Mouse (Mus musculus) heart, embryonic 14.5 days (tissue): Measurements from ENCODE around the gene Pla2g10. TPM values are rescaled to one million over a fixed set of nuclear protein-coding genes. Genes with fewer than 3 reads are reported as not detected.
"Not testable (repeated sequence)": the region's sequence is repeated elsewhere in the genome, so short reads cannot be mapped to it uniquely, and the experiment has no call there.

Experiments used
- ATAC-seq: fragments of 200-750 bp; cut with Nextera tagmentation; 2 replicates; pipeline ENCODE4 v1.8.0; 2017; ENCODE audit warnings: low read depth, moderate TSS enrichment; ENCODE audit not compliant: insufficient number of reproducible peaks, insufficient read depth, low FRiP score
- H3K27ac ChIP-seq, 2 experiments: fragments of 200-500 bp in 1 of 2; fragments of 300-500 bp in 1 of 2; sonication (generic) in 1 of 2; replicated peaks in 1 of 2; 2 replicates each; pipeline ENCODE4 v1.5.1; 2012 to 2014; ENCODE audit warnings: low read depth in 2 of 2, low read length in 2 of 2, control low read depth in 1 of 2, mild to moderate bottlenecking in 1 of 2, mixed read lengths in 1 of 2; ENCODE audit not compliant: control insufficient read depth in 1 of 2, insufficient read depth in 1 of 2
- H3K27me3 ChIP-seq: fragments of 300-500 bp; sonication (generic); 2 replicates; pipeline ENCODE4 v1.6.1; 2014; ENCODE audit warnings: mild to moderate bottlenecking, low read length, control low read depth; ENCODE audit not compliant: control insufficient read depth, insufficient read depth
- H3K36me3 ChIP-seq: fragments of 300-500 bp; sonication (generic); 2 replicates; pipeline ENCODE4 v1.6.1; 2014; ENCODE audit warnings: mild to moderate bottlenecking, control low read depth, low read length, mixed read lengths; ENCODE audit not compliant: control insufficient read depth, insufficient read depth
- H3K4me1 ChIP-seq, 2 experiments: fragments of 200-500 bp in 1 of 2; fragments of 300-500 bp in 1 of 2; sonication (generic) in 1 of 2; 2 replicates each; pipeline ENCODE4 v1.6.1; 2012 to 2014; ENCODE audit warnings: low read length in 2 of 2, control low read depth in 1 of 2, mixed read lengths in 1 of 2; ENCODE audit not compliant: control insufficient read depth in 2 of 2, insufficient read depth in 2 of 2
- H3K4me2 ChIP-seq: fragments of 300-500 bp; sonication (generic); 2 replicates; pipeline ENCODE4 v1.6.1; 2014; ENCODE audit warnings: mild to moderate bottlenecking, low read length
- H3K4me3 ChIP-seq, 2 experiments: fragments of 200-500 bp in 1 of 2; fragments of 300-500 bp in 1 of 2; sonication (generic) in 1 of 2; 2 replicates each; pipeline ENCODE4 v1.5.1; 2012 to 2014; ENCODE audit warnings: low read length in 2 of 2, mild to moderate bottlenecking in 2 of 2, control low read depth in 1 of 2, low read depth in 1 of 2, moderate library complexity in 1 of 2; ENCODE audit not compliant: control insufficient read depth in 1 of 2, insufficient read depth in 1 of 2
- H3K9ac ChIP-seq: fragments of 300-500 bp; sonication (generic); 2 replicates; pipeline ENCODE4 v1.6.1; 2014; ENCODE audit warnings: mild to moderate bottlenecking, low read length
- H3K9me3 ChIP-seq: fragments of 300-500 bp; sonication (generic); 2 replicates; pipeline ENCODE4 v1.6.1; 2016; ENCODE audit warnings: low read length, control low read depth; ENCODE audit not compliant: control insufficient read depth
- WGBS: fragments of 180-500 bp; shearing (Covaris S2); extraction: QIAGEN DNeasy Blood & Tissue Kit; methylation state at CpG from one replicate; pipeline ENCODE4 v1.1.7; 2014; 5-methylcytosine and 5-hydroxymethylcytosine counted together
- polyA plus RNA-seq: library from polyadenylated mRNA; unstranded; fragments of >200 nt; fragmentation: Nextera tagmentation; extraction: Ambion mirVana; gene quantifications from 2 replicates; pipeline ENCODE4 v1.2.1, GENCODE M21; 2014

The Pla2g10 gene
- 0.28 TPM in 1 of 2 replicates, not detected in the other for polyA plus RNA-seq

- WGBS: 8% methylated on average over 26 of the region's 26 CpGs
- no peaks in the 10 kb centered on the region for H3K36me3 ChIP-seq
- H3K4me1 ChIP-seq: peaks cover 2 to 7% of the 10 kb centered on the region in 2 experiments
- no peak within 1 kb of the TSS for H3K27ac ChIP-seq
- ATAC-seq: no peak
- no peaks in the 10 kb centered on the region for H3K9me3 ChIP-seq
- no peak within 1 kb of the TSS for H3K9ac ChIP-seq
- H3K4me2 ChIP-seq: peak within 1 kb of the TSS; percentile 59
- no peaks in the 10 kb centered on the region for H3K27me3 ChIP-seq
- peak within 1 kb of the TSS in 1 of 2 experiments; percentile 11; a peak in 1 of 4 replicates for H3K4me3 ChIP-seq
Measured at GRCm38 (mm10) chr16:13730285-13731255, at the start of gene Pla2g10. Pla2g10 (minus strand) TSS chr16:13730983.

DNA sequence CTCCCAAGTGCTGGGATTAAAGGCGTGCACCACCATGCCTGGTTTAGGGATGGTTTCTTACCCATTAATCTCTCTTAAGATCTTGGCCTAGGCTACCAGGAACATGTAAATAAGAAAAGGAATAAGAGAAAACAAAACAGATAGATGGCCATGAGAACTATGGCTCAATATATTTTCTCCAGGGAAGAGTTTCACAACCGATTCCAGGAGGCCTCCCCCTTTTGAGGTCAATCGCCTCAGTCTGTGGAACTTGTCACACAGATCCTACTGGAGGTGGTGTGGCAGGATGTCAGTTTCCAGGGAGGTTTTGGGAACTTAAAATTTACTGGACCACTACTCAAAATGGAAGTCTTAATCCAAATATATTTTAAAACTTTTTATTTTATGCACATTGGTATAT lies 43.9 kb upstream of the Pla2g10 start:
- H3K4me1 ChIP-seq, H3K27me3 ChIP-seq, H3K9me3 ChIP-seq, H3K36me3 ChIP-seq, H3K4me2 ChIP-seq, H3K4me3 ChIP-seq, H3K9ac ChIP-seq, H3K27ac ChIP-seq, ATAC-seq: not testable (repeated sequence)
- WGBS: 82% methylated on average over 3 of the region's 3 CpGs

GRCm38 (mm10) chr16:13774011-13774410 lies 43.2 kb upstream of the Pla2g10 start:
- not testable (repeated sequence) for H3K36me3 ChIP-seq, H3K4me3 ChIP-seq, H3K9me3 ChIP-seq, H3K27me3 ChIP-seq, H3K27ac ChIP-seq, H3K4me1 ChIP-seq, H3K9ac ChIP-seq, ATAC-seq, H3K4me2 ChIP-seq
- WGBS: 83% methylated on average over 2 of the region's 2 CpGs

GRCm38 (mm10) chr16:13772051-13772450 lies 41.3 kb upstream of the Pla2g10 start:
- H3K9ac ChIP-seq, ATAC-seq, H3K27ac ChIP-seq, H3K9me3 ChIP-seq, H3K4me1 ChIP-seq, H3K27me3 ChIP-seq, H3K4me3 ChIP-seq, H3K36me3 ChIP-seq, H3K4me2 ChIP-seq: not testable (repeated sequence)
- 86% methylated on average over 5 of the region's 5 CpGs for WGBS

DNA sequence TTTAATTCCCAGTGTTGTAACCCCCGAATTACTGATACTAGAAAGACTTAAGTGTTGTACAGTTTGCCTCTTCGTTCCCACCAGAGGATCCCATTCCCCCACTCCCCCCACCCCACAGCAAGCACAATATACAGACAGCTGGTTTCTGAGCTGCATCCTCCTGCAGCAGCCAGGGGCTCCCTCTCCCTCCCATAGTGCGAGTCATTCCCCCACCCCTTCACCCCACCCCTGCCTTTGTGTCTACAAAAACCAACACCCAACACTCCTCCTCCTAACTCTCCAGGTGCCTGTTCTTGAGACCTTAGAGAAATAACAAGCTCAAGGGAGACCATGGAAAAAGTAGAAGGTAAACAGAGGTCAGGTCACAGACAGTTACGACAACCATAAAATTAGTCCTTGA lies 40.8 kb upstream of the Pla2g10 start:
- not testable (repeated sequence) for H3K36me3 ChIP-seq, H3K9me3 ChIP-seq, H3K4me3 ChIP-seq, ATAC-seq, H3K27ac ChIP-seq, H3K27me3 ChIP-seq, H3K4me1 ChIP-seq, H3K9ac ChIP-seq, H3K4me2 ChIP-seq
- 68% methylated on average over 4 of the region's 4 CpGs for WGBS

- no peak for ATAC-seq
- Histone ChIP-seq H3K36me3 (no peaks in the 10 kb centered on the region), H3K4me1 (no peaks in the 10 kb centered on the region), H3K9ac (no peak overlapping the region), H3K9me3 (no peaks in the 10 kb centered on the region), H3K4me3 (no peak overlapping the region), H3K4me2 (no peak overlapping the region), H3K27me3 (no peaks in the 10 kb centered on the region), H3K27ac (no peak overlapping the region)
Measured at GRCm38 (mm10) chr16:13766367-13766766, 35.6 kb upstream of the Pla2g10 start.

DNA sequence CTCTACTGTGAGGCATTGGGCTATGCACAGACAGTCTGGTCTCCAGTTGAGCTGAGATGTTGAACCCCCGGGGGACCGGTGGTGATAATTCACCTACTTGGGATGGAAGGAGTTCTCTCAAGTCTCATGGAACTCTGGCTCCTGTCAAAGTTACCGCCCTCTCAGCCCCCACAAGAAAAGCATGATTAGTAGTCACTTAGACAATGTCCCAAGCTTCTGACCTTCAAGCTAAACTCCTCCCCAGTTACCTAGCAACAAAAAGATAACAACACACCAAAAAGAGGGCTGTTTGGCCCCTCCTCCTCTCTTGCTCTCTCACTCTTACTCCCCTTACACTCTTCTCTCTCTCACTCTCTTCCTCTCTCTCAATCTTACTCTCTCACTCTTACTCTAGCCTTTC lies 33.7 kb upstream of the Pla2g10 start:
- no peak for ATAC-seq

More for the DNA sequence above, 33.7 kb upstream of the Pla2g10 start:
- WGBS: 50% methylated on average over 3 of the region's 3 CpGs
- Histone ChIP-seq H3K4me1 (no peaks in the 10 kb centered on the region), H3K36me3 (no peaks in the 10 kb centered on the region), H3K27me3 (no peaks in the 10 kb centered on the region), H3K9ac (no peak overlapping the region), H3K4me2 (no peak overlapping the region), H3K27ac (no peak overlapping the region), H3K9me3 (no peaks in the 10 kb centered on the region), H3K4me3 (no peak overlapping the region)
